Mouse (Mus musculus) hindbrain, embryonic 15.5 days (tissue): Measurements from ENCODE around the gene Sept1. TPM values are rescaled to one million over a fixed set of nuclear protein-coding genes. Genes with fewer than 3 reads are reported as not detected.

Experiments
- ATAC-seq: fragments of 200-750 bp; cut with Nextera tagmentation; 2 replicates; pipeline ENCODE4 v1.8.0; 2017; ENCODE audit warnings: low read depth, moderate number of reproducible peaks, moderate TSS enrichment; ENCODE audit not compliant: low FRiP score
- H3K27ac ChIP-seq: fragments of 300-500 bp; sonication (generic); replicated peaks from 2 replicates; pipeline ENCODE4 v1.5.1; 2015; ENCODE audit warnings: mild to moderate bottlenecking, inconsistent platforms
- H3K27me3 ChIP-seq: fragments of 300-500 bp; sonication (generic); 2 replicates; pipeline ENCODE4 v1.6.1; 2015; ENCODE audit warnings: control low read depth, inconsistent platforms
- H3K36me3 ChIP-seq: fragments of 300-500 bp; sonication (generic); 2 replicates; pipeline ENCODE4 v1.6.1; 2015; ENCODE audit warnings: control low read depth, inconsistent platforms
- H3K4me1 ChIP-seq: fragments of 300-500 bp; sonication (generic); replicated peaks from 2 replicates; pipeline ENCODE4 v1.6.1; 2015; ENCODE audit warnings: control low read depth, inconsistent platforms
- H3K4me2 ChIP-seq: fragments of 300-500 bp; sonication (generic); 2 replicates; pipeline ENCODE4 v1.6.1; 2015; ENCODE audit warnings: moderate library complexity, mild to moderate bottlenecking, inconsistent platforms
- H3K4me3 ChIP-seq: fragments of 300-500 bp; sonication (generic); 2 replicates; pipeline ENCODE4 v1.5.1; 2015; ENCODE audit warnings: mild to moderate bottlenecking, inconsistent platforms
- H3K9ac ChIP-seq: fragments of 300-500 bp; sonication (generic); 2 replicates; pipeline ENCODE4 v1.6.1; 2015; ENCODE audit warnings: inconsistent platforms
- H3K9me3 ChIP-seq: fragments of 300-500 bp; sonication (generic); 2 replicates; pipeline ENCODE4 v1.6.1; 2016; ENCODE audit warnings: control low read depth, inconsistent platforms
- WGBS: fragments of 180-500 bp; shearing (Covaris S2); methylation state at CpG from one replicate; pipeline ENCODE4 v1.1.7; 2015; 5-methylcytosine and 5-hydroxymethylcytosine counted together
- polyA plus RNA-seq: library from polyadenylated mRNA; unstranded; fragments of >200 nt; fragmentation: Nextera tagmentation; extraction: Ambion mirVana; gene quantifications from 2 replicates; pipeline ENCODE4 v1.2.1, GENCODE M21; 2015

Gene Sept1
- polyA plus RNA-seq, 1 experiment from 2014 or later, result 19.3 TPM

DNA sequence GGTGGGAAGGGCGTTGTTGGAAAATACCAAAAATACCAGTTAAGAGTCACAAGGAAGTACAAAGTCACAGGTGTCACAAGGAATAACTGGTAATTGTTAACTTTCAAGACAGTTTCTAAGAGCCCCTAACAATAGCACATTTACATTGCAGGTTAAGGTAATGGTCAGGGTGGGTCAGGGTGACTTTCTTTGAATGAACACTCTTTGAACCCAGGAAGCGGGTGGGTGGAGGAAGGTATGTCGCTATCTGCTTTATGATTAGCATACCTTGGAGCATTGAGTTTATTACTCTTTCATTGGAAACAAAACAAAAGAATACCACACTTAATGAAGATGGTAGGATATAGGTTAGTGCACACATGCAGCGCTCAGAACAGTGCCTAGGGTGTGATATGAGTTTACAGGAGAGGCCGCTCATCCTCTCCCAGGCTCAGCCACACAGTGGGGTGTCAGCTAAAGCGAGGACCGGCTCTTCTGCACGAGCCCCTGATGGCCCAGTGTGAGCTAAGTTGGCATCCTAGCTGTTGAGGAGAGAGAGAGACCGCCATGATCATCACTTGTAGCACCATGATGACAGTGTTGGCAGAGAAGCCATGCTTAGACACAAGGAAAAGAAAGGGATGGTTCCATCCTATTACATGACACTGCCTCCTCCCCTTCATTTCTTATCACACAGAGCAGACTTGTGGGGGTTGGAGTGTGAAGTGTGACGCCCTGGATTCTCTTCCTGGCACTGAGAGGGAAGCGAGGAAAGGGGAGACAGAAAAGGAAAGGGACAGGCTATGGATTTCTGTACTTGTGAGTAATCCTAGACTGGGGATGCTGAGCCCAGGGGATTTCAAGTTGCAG, 7.6 kb downstream of the Sept1 start:
- Histone ChIP-seq H3K4me1 (peaks cover 8% of the 10 kb centered on the region), H3K36me3 (no peaks in the 10 kb centered on the region), H3K9ac (no peak overlapping the region), H3K4me2 (no peak overlapping the region), H3K4me3 (no peak overlapping the region), H3K9me3 (no peaks in the 10 kb centered on the region), H3K27ac (no peak overlapping the region), H3K27me3 (no peaks in the 10 kb centered on the region)
- 93% methylated on average over 11 of the region's 11 CpGs for WGBS
- no peak for ATAC-seq

DNA sequence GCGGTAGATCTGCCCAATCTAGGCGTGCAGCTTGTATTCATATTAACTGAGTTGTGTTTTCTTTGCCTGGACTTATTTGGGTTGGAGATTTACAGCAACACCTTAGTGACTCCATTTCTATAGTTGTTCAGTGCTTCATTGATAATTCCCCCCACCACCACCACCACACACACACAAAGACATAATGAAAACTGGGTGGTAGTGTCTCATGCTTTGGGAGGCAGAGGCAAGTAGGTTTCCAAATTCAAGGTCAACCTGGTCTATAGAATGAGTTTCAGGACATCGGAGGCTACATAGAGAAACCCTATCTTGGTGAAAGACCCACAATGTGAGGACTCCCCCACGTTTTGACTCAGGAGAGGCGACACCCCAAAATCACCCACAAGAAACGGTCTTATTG, 8.3 kb downstream of the Sept1 start:
- ATAC-seq, result no peak
- Histone ChIP-seq H3K9ac (no peak overlapping the region), H3K4me2 (no peak overlapping the region), H3K4me1 (peaks cover under 1% of the 10 kb centered on the region; the same call in 1 of the 2 replicates), H3K27me3 (no peaks in the 10 kb centered on the region), H3K9me3 (no peaks in the 10 kb centered on the region), H3K4me3 (no peak overlapping the region), H3K27ac (no peak overlapping the region), H3K36me3 (no peaks in the 10 kb centered on the region)
- 93% methylated on average over 6 of the region's 6 CpGs for WGBS

DNA sequence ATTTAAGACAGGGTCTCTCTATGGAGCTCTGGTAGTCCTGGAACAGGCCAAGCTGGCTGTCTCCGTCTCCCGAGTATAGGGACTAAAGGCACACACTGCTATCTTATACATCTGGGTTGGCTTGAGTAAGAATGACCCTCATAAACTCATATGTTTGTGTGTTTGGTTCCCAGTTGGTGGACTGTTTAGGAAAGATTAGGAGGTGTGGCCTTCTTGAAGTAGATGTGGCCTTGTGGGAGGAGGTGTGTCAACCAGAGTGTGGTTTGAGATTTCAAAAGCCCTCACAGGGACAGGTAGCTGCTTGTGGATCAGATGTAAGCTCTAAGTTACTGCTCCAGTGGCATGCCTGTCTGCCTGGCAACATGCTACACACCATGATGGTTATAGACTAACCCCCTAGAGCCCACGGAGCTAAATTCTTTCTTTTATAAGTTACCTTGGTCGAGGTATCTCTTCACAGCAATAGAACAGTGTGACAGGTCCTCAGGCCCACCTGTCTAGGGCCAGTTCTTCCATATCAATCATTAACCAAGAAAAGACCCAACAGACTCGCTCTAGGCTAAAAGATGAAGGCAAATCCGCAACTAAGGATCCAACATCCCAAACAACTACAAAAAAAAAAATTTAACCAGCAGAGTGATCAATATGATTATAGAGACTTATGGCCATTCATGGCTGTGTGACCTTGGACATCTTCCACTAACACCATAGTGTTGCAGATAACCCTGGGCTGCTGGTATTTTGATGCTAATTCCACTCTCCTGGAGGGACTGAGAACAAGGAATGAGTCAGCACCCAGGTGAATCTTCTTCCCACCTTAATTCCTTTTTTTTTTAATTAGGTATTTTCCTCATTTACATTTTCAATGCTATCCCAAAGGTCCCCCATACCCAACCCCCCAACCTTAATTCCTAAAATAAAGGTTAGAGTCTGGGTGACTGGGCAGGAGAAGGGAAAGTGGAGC, 9.1 kb downstream of the Sept1 start:
- no peak for ATAC-seq
- Histone ChIP-seq H3K9me3 (no peaks in the 10 kb centered on the region), H3K27ac (no peak overlapping the region), H3K9ac (no peak overlapping the region), H3K4me2 (no peak overlapping the region), H3K4me1 (no peaks in the 10 kb centered on the region), H3K27me3 (no peaks in the 10 kb centered on the region), H3K36me3 (no peaks in the 10 kb centered on the region), H3K4me3 (no peak overlapping the region)
- WGBS, result 86% methylated on average over 6 of the region's 6 CpGs

- Histone ChIP-seq H3K36me3 (no peaks in the 10 kb centered on the region), H3K27me3 (no peaks in the 10 kb centered on the region), H3K27ac (no peak overlapping the region), H3K4me1 (no peaks in the 10 kb centered on the region), H3K9me3 (no peaks in the 10 kb centered on the region), H3K4me2 (no peak overlapping the region), H3K9ac (no peak overlapping the region), H3K4me3 (no peak overlapping the region)
- WGBS, result 98% methylated on average over 3 of the region's 3 CpGs
- ATAC-seq, result no peak
Measured at GRCm38 (mm10) chr7:127223106-127223505, 9.8 kb downstream of the Sept1 start.

DNA sequence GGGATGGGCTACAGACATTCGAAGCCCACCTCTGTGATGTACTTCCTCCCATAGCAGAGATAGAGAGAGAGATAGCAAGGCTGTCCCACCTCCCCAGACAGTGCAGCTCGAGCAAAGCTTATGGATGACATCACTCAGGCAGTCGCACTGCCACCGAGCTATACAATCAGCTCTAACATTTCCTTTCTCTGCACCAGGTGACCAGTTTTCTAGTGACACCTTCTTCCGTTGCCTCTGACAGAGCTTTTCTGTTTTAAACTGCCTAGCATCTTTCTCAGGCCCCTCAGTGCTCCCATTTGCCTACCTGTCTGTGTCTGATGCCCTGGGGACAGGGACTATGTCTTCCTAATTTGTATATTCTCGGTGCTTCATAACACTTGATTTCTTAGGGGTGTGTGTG, 12.5 kb downstream of the Sept1 start:
- H3K36me3 ChIP-seq, result no peaks in the 10 kb centered on the region
- WGBS, result 88% methylated on average over 6 of the region's 6 CpGs
- ATAC-seq, result no peak

DNA sequence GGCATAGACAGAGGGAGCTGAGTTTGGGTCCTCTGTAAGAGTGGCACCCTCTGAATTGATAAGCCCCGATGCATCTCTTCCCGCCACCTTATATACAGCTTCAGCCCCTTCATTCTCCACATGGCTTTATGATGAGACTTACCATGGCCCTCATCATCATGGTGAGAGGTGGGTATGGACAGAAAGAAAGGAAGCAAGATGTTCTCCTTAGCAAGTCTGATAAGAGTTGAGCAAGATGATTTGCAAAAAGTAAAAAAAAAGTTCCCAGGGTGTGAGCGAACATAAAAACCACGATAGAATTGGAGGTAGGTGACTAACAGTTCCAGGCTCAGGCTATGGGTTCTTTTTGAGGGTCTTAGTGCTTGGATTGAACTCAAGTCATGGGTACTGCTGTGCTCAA, 14.3 kb downstream of the Sept1 start:
- H3K4me3 ChIP-seq, result no peak overlapping the region
- H3K36me3 ChIP-seq, result no peaks in the 10 kb centered on the region
- no peaks in the 10 kb centered on the region for H3K27me3 ChIP-seq
- no peak overlapping the region for H3K27ac ChIP-seq
- no peak for ATAC-seq
- no peaks in the 10 kb centered on the region for H3K9me3 ChIP-seq
- 95% methylated on average over 4 of the region's 4 CpGs for WGBS
- H3K4me2 ChIP-seq, result no peak overlapping the region
- H3K9ac ChIP-seq, result no peak overlapping the region
- H3K4me1 ChIP-seq, result 0 out of 2 replicates have a peak, but pooled peaks cover 4% of the 10 kb centered on the region

More for the DNA sequence above, 12.5 kb downstream of the Sept1 start:
- Histone ChIP-seq H3K4me3 (no peak overlapping the region), H3K9me3 (no peaks in the 10 kb centered on the region), H3K9ac (no peak overlapping the region), H3K4me2 (no peak overlapping the region), H3K27ac (no peak overlapping the region), H3K4me1 (no peaks in the 10 kb centered on the region), H3K27me3 (no peaks in the 10 kb centered on the region)

GRCm38 (mm10) chr7:127217901-127218642, 14.9 kb downstream of the Sept1 start:
- no peak for ATAC-seq
- H3K27ac ChIP-seq, result no peak overlapping the region
- H3K27me3 ChIP-seq, result no peaks in the 10 kb centered on the region
- H3K4me3 ChIP-seq, result no peak overlapping the region
- H3K9me3 ChIP-seq, result no peaks in the 10 kb centered on the region
- no peak overlapping the region for H3K4me2 ChIP-seq
- no peaks in the 10 kb centered on the region for H3K36me3 ChIP-seq
- no peak overlapping the region for H3K9ac ChIP-seq
- WGBS, result 78% methylated on average over 10 of the region's 10 CpGs
- H3K4me1 ChIP-seq, result 0 out of 2 replicates have a peak, but pooled peaks cover 4% of the 10 kb centered on the region

DNA sequence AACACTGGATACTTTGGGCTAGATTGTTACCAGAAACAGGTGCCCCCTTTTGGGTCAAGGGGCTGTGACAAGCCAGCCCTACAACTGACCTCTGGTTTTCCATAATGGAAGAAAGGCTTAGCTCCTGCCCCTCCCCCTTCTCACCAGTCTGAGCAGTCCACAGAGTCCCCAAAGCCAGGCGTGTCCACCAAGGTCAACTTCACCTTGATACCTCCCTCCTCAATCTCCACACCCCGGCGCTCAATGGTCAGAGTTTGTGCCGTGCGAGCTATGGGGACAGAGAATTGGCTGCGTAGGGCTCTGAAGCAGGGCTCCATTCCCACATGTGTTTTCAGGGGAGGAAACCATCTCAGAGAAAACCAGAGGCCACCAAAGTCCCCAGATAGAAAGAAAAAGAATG, 15.5 kb downstream of the Sept1 start:
- Histone ChIP-seq H3K9me3 (no peaks in the 10 kb centered on the region), H3K36me3 (no peaks in the 10 kb centered on the region), H3K4me2 (no peak overlapping the region), H3K27ac (no peak overlapping the region), H3K4me1 (0 out of 2 replicates have a peak, but pooled peaks cover 4% of the 10 kb centered on the region), H3K4me3 (no peak overlapping the region), H3K9ac (no peak overlapping the region), H3K27me3 (no peaks in the 10 kb centered on the region)
- WGBS, result 96% methylated on average over 6 of the region's 6 CpGs
- no peak for ATAC-seq

- no peaks in the 10 kb centered on the region for H3K9me3 ChIP-seq
- no peak overlapping the region for H3K4me2 ChIP-seq
- H3K9ac ChIP-seq, result no peak overlapping the region
- 0 out of 2 replicates have a peak, but pooled peaks cover 4% of the 10 kb centered on the region for H3K4me1 ChIP-seq
- no peak for ATAC-seq
- H3K27ac ChIP-seq, result no peak overlapping the region
- no peaks in the 10 kb centered on the region for H3K27me3 ChIP-seq
- WGBS, result 86% methylated on average over 5 of the region's 5 CpGs
- H3K36me3 ChIP-seq, result no peaks in the 10 kb centered on the region
- H3K4me3 ChIP-seq, result no peak overlapping the region
Measured at GRCm38 (mm10) chr7:127216307-127216706, 16.6 kb downstream of the Sept1 start.

GRCm38 (mm10) chr7:127214981-127215871, 17.7 kb downstream of the Sept1 start:
- Histone ChIP-seq H3K4me1 (0 out of 2 replicates have a peak, but pooled peaks cover 4% of the 10 kb centered on the region), H3K36me3 (no peaks in the 10 kb centered on the region), H3K4me3 (peak overlapping the region; percentile 10; the same call in 1 of the 2 replicates), H3K4me2 (peak overlapping the region; percentile 47), H3K9ac (peak overlapping the region; percentile 27; the same call in 1 of the 2 replicates), H3K27ac (no peak overlapping the region), H3K27me3 (no peaks in the 10 kb centered on the region), H3K9me3 (no peaks in the 10 kb centered on the region)
- 0 out of 2 replicates have a peak, but pooled peaks have one; percentile 19 for ATAC-seq
- WGBS, result 27% methylated on average over 33 of the region's 33 CpGs
